Mouse (Mus musculus) intestine, embryonic 14.5 days (tissue): ENCODE results near the gene Lrrc72. TPM values are rescaled to one million over a fixed set of nuclear protein-coding genes. Genes with fewer than 3 reads are reported as not detected.
"Not testable (repeated sequence)": the region's sequence is repeated elsewhere in the genome, so short reads cannot be mapped to it uniquely, and the experiment has no call there.

Experiments
- ATAC-seq: fragments of 200-750 bp; cut with Nextera tagmentation; replicated peaks from 2 replicates; pipeline ENCODE4 v1.8.0; 2017; ENCODE audit warnings: low read depth, moderate number of reproducible peaks, moderate TSS enrichment, moderate library complexity; ENCODE audit not compliant: low FRiP score, low TSS enrichment
- DNase-seq: peaks from one replicate; pipeline ENCODE4 v3.0.0-alpha.2; 2018; ENCODE audit warnings: low spot score
- H3K27ac ChIP-seq: fragments of 300-500 bp; sonication (generic); 2 replicates; pipeline ENCODE4 v1.5.1; 2014; ENCODE audit warnings: low read depth, mild to moderate bottlenecking, control low read depth
- H3K27me3 ChIP-seq: fragments of 300-500 bp; sonication (generic); replicated peaks from 2 replicates; pipeline ENCODE4 v1.6.1; 2014; ENCODE audit warnings: low read length, control low read depth; ENCODE audit not compliant: control insufficient read depth, insufficient read depth
- H3K36me3 ChIP-seq: fragments of 300-500 bp; sonication (generic); 2 replicates; pipeline ENCODE4 v1.6.1; 2014; ENCODE audit warnings: low read length, control low read depth; ENCODE audit not compliant: control insufficient read depth, insufficient read depth
- H3K4me1 ChIP-seq: fragments of 300-500 bp; sonication (generic); replicated peaks from 2 replicates; pipeline ENCODE4 v1.6.1; 2014; ENCODE audit warnings: low read length, control low read depth, mixed read lengths; ENCODE audit not compliant: control insufficient read depth, insufficient read depth
- H3K4me2 ChIP-seq: fragments of 300-500 bp; sonication (generic); 2 replicates; pipeline ENCODE4 v1.6.1; 2014; ENCODE audit warnings: low read length
- H3K4me3 ChIP-seq: fragments of 300-500 bp; sonication (generic); 2 replicates; pipeline ENCODE4 v1.5.1; 2014; ENCODE audit warnings: low read depth, low read length, control low read depth, mixed read lengths
- H3K9ac ChIP-seq: fragments of 300-500 bp; sonication (generic); 2 replicates; pipeline ENCODE4 v1.6.1; 2014; ENCODE audit warnings: mild to moderate bottlenecking, low read length
- H3K9me3 ChIP-seq: fragments of 300-500 bp; sonication (generic); 2 replicates; pipeline ENCODE4 v1.6.1; 2016; ENCODE audit warnings: low read length, control low read depth; ENCODE audit not compliant: control insufficient read depth
- WGBS: fragments of 180-500 bp; shearing (Covaris S2); extraction: QIAGEN DNeasy Blood & Tissue Kit; methylation state at CpG from one replicate; pipeline ENCODE4 v1.1.7; 2014; 5-methylcytosine and 5-hydroxymethylcytosine counted together
- polyA plus RNA-seq: library from polyadenylated mRNA; unstranded; fragments of >200 nt; fragmentation: Nextera tagmentation; extraction: Ambion mirVana; gene quantifications from 2 replicates; pipeline ENCODE4 v1.2.1, GENCODE M21; 2014

Gene Lrrc72
- polyA plus RNA-seq, 1 experiment from 2014 or later, result not detected

GRCm38 (mm10) chr12:36207800-36208148 is 45.4 kb downstream of the Lrrc72 start:
- Histone ChIP-seq H3K4me1 (peaks cover 5% of the 10 kb centered on the region; the same call in 1 of the 2 replicates), H3K27ac (peak overlapping the region; percentile 29; the same call in 1 of the 2 replicates), H3K36me3 (no peaks in the 10 kb centered on the region), H3K9me3 (no peaks in the 10 kb centered on the region), H3K27me3 (no peaks in the 10 kb centered on the region), H3K9ac (no peak overlapping the region), H3K4me2 (peak overlapping the region; percentile 33), H3K4me3 (peak overlapping the region; percentile 0; the same call in 1 of the 2 replicates)
- 60% methylated on average over 7 of the region's 7 CpGs for WGBS
- no peak for DNase-seq
- peak; percentile 47; the same call in 1 of the 2 replicates for ATAC-seq

- 32% methylated on average over 9 of the region's 9 CpGs for WGBS
- DNase-seq, result peak; percentile 79
Observed at GRCm38 (mm10) chr12:36207072-36207799, 46.0 kb downstream of the Lrrc72 start.

GRCm38 (mm10) chr12:36205579-36206119 is 47.5 kb downstream of the Lrrc72 start:
- not testable (repeated sequence) for H3K4me2 ChIP-seq, DNase-seq, H3K4me1 ChIP-seq, H3K4me3 ChIP-seq, H3K9me3 ChIP-seq, H3K9ac ChIP-seq, H3K36me3 ChIP-seq, H3K27ac ChIP-seq, H3K27me3 ChIP-seq
- WGBS, result 47% methylated on average over 5 of the region's 5 CpGs
- 0 out of 2 replicates have a peak, but pooled peaks have one; percentile 62 for ATAC-seq

More at GRCm38 (mm10) chr12:36207072-36207799, 46.0 kb downstream of the Lrrc72 start:
- H3K36me3 ChIP-seq, result no peaks in the 10 kb centered on the region
- H3K9ac ChIP-seq, result no peak overlapping the region
- peak; percentile 92 for ATAC-seq
- peak overlapping the region; percentile 33 for H3K4me2 ChIP-seq
- H3K4me3 ChIP-seq, result peak overlapping the region; percentile 0; the same call in 1 of the 2 replicates
- no peaks in the 10 kb centered on the region for H3K27me3 ChIP-seq
- H3K27ac ChIP-seq, result peak overlapping the region; percentile 29; the same call in 1 of the 2 replicates
- no peaks in the 10 kb centered on the region for H3K9me3 ChIP-seq
- H3K4me1 ChIP-seq, result peaks cover 5% of the 10 kb centered on the region; the same call in 1 of the 2 replicates

- Histone ChIP-seq H3K27ac (no peak overlapping the region), H3K4me1 (no peaks in the 10 kb centered on the region), H3K4me3 (no peak overlapping the region), H3K9ac (no peak overlapping the region), H3K4me2 (no peak overlapping the region), H3K9me3 (peaks cover 21% of the 10 kb centered on the region), H3K36me3 (peaks cover 69% of the 10 kb centered on the region), H3K27me3 (no peaks in the 10 kb centered on the region)
- DNase-seq (no peak), ATAC-seq (no peak)
- 90% methylated on average over 7 of the region's 7 CpGs for WGBS
Observed at GRCm38 (mm10) chr12:36194976-36195375, 58.2 kb downstream of the Lrrc72 start.

GRCm38 (mm10) chr12:36190343-36190742 is 62.9 kb downstream of the Lrrc72 start:
- Histone ChIP-seq H3K27me3 (no peaks in the 10 kb centered on the region), H3K9ac (no peak overlapping the region), H3K27ac (no peak overlapping the region), H3K4me1 (no peaks in the 10 kb centered on the region), H3K9me3 (no peaks in the 10 kb centered on the region), H3K4me3 (no peak overlapping the region), H3K36me3 (peaks cover 81% of the 10 kb centered on the region), H3K4me2 (no peak overlapping the region)
- no peak for ATAC-seq
- no peak for DNase-seq
- 94% methylated on average over 5 of the region's 5 CpGs for WGBS

- no peak overlapping the region for H3K4me2 ChIP-seq
- H3K4me3 ChIP-seq, result no peak overlapping the region
- H3K9ac ChIP-seq, result no peak overlapping the region
- no peaks in the 10 kb centered on the region for H3K4me1 ChIP-seq
- H3K27ac ChIP-seq, result no peak overlapping the region
- peaks cover 75% of the 10 kb centered on the region for H3K36me3 ChIP-seq
- no peak for DNase-seq
- no peak for ATAC-seq
- 95% methylated on average over 3 of the region's 3 CpGs for WGBS
- no peaks in the 10 kb centered on the region for H3K9me3 ChIP-seq
- no peaks in the 10 kb centered on the region for H3K27me3 ChIP-seq
Observed at GRCm38 (mm10) chr12:36189610-36190009, 63.6 kb downstream of the Lrrc72 start.

GRCm38 (mm10) chr12:36187081-36187480 is 66.1 kb downstream of the Lrrc72 start:
- Histone ChIP-seq H3K4me3 (no peak overlapping the region), H3K27me3 (no peaks in the 10 kb centered on the region), H3K4me2 (no peak overlapping the region), H3K9me3 (no peaks in the 10 kb centered on the region), H3K9ac (no peak overlapping the region), H3K36me3 (peaks cover 85% of the 10 kb centered on the region), H3K27ac (no peak overlapping the region), H3K4me1 (no peaks in the 10 kb centered on the region)
- DNase-seq (no peak), ATAC-seq (no peak)
- 78% methylated on average over 6 of the region's 6 CpGs for WGBS

GRCm38 (mm10) chr12:36182570-36182969 is 70.6 kb downstream of the Lrrc72 start:
- Histone ChIP-seq H3K9me3 (no peaks in the 10 kb centered on the region), H3K36me3 (peaks cover 64% of the 10 kb centered on the region), H3K4me1 (no peaks in the 10 kb centered on the region), H3K4me2 (no peak overlapping the region), H3K27me3 (no peaks in the 10 kb centered on the region), H3K9ac (no peak overlapping the region), H3K27ac (no peak overlapping the region), H3K4me3 (no peak overlapping the region)
- DNase-seq, result no peak
- ATAC-seq, result no peak
- WGBS, result 79% methylated on average over 6 of the region's 6 CpGs
